ENCODE assay signal across 9 mouse cellular contexts in genomic region chr3:121535813-121536504, GRCm38 (mm10). TPM values are rescaled to one million over a fixed set of nuclear protein-coding genes. Genes with fewer than 3 reads are reported as not detected.
DNase-seq lines count a peak whose midpoint lies in the region; ATAC-seq and TF ChIP-seq lines count a peak whose summit lies in the region.
"Had no signal": no experiment of that assay in that cellular context is flagged by ENCODE, and none has a peak within 500 bp of the region (broad histone marks: within the 10 kb centered on the region; RNA-seq: fewer than 3 reads in every experiment).

No protein-coding gene starts in this region.

- no peak for ATAC-seq in intestine, embryonic 14.5 days (replicated peaks; ENCODE audit: low FRiP score, low TSS enrichment, low read depth)
- no peak for ATAC-seq in intestine, embryonic 15.5 days

- H3K4me2 ChIP-seq in intestine, embryonic 14.5 days (ENCODE audit: low read length): no peak overlapping the region
- no peak overlapping the region for H3K4me2 ChIP-seq in intestine, embryonic 15.5 days (replicated peaks)
- H3K4me2 ChIP-seq in CH12.LX (ENCODE audit: insufficient read depth, low read depth, poor library complexity, severe bottlenecking): no peak overlapping the region
- H3K4me2 ChIP-seq: liver, embryonic 15.5 days had no signal

- DNase-seq in intestine, embryonic 14.5 days (ENCODE audit: low spot score): peak; percentile 83
- DNase-seq in CH12.LX (ENCODE audit: extremely low read depth): peak; percentile 49
- peak; percentile 37 for DNase-seq in adrenal gland, postnatal 25 days
- DNase-seq in embryonic facial prominence, embryonic 10.5 days (ENCODE audit: low spot score): peak; percentile 69
- DNase-seq in left cerebral cortex, postnatal 25 days (ENCODE audit: low spot score in 2 of 2): peak; percentile 41 to 55
- DNase-seq in right cerebral cortex, adult 18-20 months: peak; percentile 24
- DNase-seq in urinary bladder, postnatal 4 days (ENCODE audit: low spot score in 2 of 2): no peak

- no peak for TF ChIP-seq POLR2A in CH12.LX (IDR thresholded peaks at IDR 0.05; ENCODE audit: low read depth, low read length)

- peak; percentile 83 to 91 for TF ChIP-seq CTCF in CH12.LX (conservative IDR thresholded peaks at IDR 0.05 in 1 of 2, IDR thresholded peaks at IDR 0.05 in 1 of 2; ENCODE audit: low read depth in 2 of 2, low read length in 2 of 2)

- no peaks in the 10 kb centered on the region for H3K9me3 ChIP-seq in intestine, embryonic 14.5 days (ENCODE audit: control insufficient read depth, low read length)
- no peaks in the 10 kb centered on the region for H3K9me3 ChIP-seq in intestine, embryonic 15.5 days
- H3K9me3 ChIP-seq in CH12.LX (replicated peaks; ENCODE audit: low read length): no peaks in the 10 kb centered on the region
- no peaks in the 10 kb centered on the region for H3K9me3 ChIP-seq in embryonic facial prominence, embryonic 10.5 days
- H3K9me3 ChIP-seq: liver, embryonic 15.5 days had no signal

- H3K36me3 ChIP-seq in intestine, embryonic 14.5 days (ENCODE audit: control insufficient read depth, insufficient read depth, low read length): no peaks in the 10 kb centered on the region
- no peaks in the 10 kb centered on the region for H3K36me3 ChIP-seq in intestine, embryonic 15.5 days
- H3K36me3 ChIP-seq in CH12.LX (replicated peaks in 1 of 2; ENCODE audit: control insufficient read depth in 1 of 2, insufficient read depth in 1 of 2, low read length in 1 of 2): no peaks in the 10 kb centered on the region
- no peaks in the 10 kb centered on the region for H3K36me3 ChIP-seq in embryonic facial prominence, embryonic 10.5 days (replicated peaks)
- H3K36me3 ChIP-seq: liver, embryonic 15.5 days had no signal

- no peaks in the 10 kb centered on the region for H3K27me3 ChIP-seq in intestine, embryonic 14.5 days (replicated peaks; ENCODE audit: control insufficient read depth, insufficient read depth, low read length)
- no peaks in the 10 kb centered on the region for H3K27me3 ChIP-seq in intestine, embryonic 15.5 days (replicated peaks)
- no peaks in the 10 kb centered on the region for H3K27me3 ChIP-seq in CH12.LX (replicated peaks)
- peaks cover 43% of the 10 kb centered on the region for H3K27me3 ChIP-seq in embryonic facial prominence, embryonic 10.5 days (replicated peaks; ENCODE audit: low read depth, poor library complexity, severe bottlenecking)

- in situ Hi-C loops in CH12.LX (cut with MboI; ENCODE audit: low pct_ligation_motif_present, low pct_unique_long_range_greater_than_20kb, low sequenced_read_pairs): loop anchor here (25.0 kb wide), 1 partner anchor 601 kb away; no protein-coding TSS in a partner anchor

- dilution Hi-C loops in CH12.LX (cut with MboI; ENCODE audit: extremely low pct_ligation_motif_present, extremely low pct_unique_long_range_greater_than_20kb, low sequenced_read_pairs): no loop called here

- no peak for TF ChIP-seq EP300 in CH12.LX (IDR thresholded peaks at IDR 0.05; ENCODE audit: low read length)

- WGBS in intestine, embryonic 14.5 days: 87% methylated on average over 3 of the region's 3 CpGs
- WGBS in intestine, embryonic 15.5 days: 89% methylated on average over 3 of the region's 3 CpGs
- 85% methylated on average over 3 of the region's 3 CpGs for WGBS in embryonic facial prominence, embryonic 10.5 days

- H3K79me2 ChIP-seq in CH12.LX (replicated peaks; ENCODE audit: control insufficient read depth, extremely low read depth, insufficient read depth, poor library complexity, severe bottlenecking): no peaks in the 10 kb centered on the region

- no peak overlapping the region for H3K9ac ChIP-seq in intestine, embryonic 14.5 days (ENCODE audit: low read length)
- H3K9ac ChIP-seq in intestine, embryonic 15.5 days: no peak overlapping the region
- H3K9ac ChIP-seq in CH12.LX (ENCODE audit: insufficient read depth, low read depth): no peak overlapping the region
- H3K9ac ChIP-seq: liver, embryonic 15.5 days had no signal

- intact Hi-C loops in left cerebral cortex, postnatal 25 days (cut with DNase I): loop anchor here (2.0 to 10.0 kb wide), 3 partner anchors 227 to 339 kb away; no protein-coding TSS in a partner anchor

- peak; percentile 88 for TF ChIP-seq RAD21 in CH12.LX (IDR thresholded peaks at IDR 0.05; ENCODE audit: low read depth, low read length)

- no peak overlapping the region for H3K4me3 ChIP-seq in intestine, embryonic 14.5 days (ENCODE audit: low read depth, low read length)
- H3K4me3 ChIP-seq in intestine, embryonic 15.5 days (replicated peaks): no peak overlapping the region
- no peak overlapping the region for H3K4me3 ChIP-seq in CH12.LX (replicated peaks in 1 of 3; ENCODE audit: low read depth in 2 of 3, low read length in 2 of 3, poor library complexity in 1 of 3)
- H3K4me3 ChIP-seq in embryonic facial prominence, embryonic 10.5 days: no peak overlapping the region
- H3K4me3 ChIP-seq: liver, embryonic 15.5 days had no signal

- H3K27ac ChIP-seq in intestine, embryonic 14.5 days (ENCODE audit: low read depth): no peak overlapping the region
- H3K27ac ChIP-seq in intestine, embryonic 15.5 days: no peak overlapping the region
- H3K27ac ChIP-seq in CH12.LX (ENCODE audit: insufficient read depth, low read depth): no peak overlapping the region
- H3K27ac ChIP-seq in embryonic facial prominence, embryonic 10.5 days (replicated peaks): no peak overlapping the region
- H3K27ac ChIP-seq: liver, embryonic 15.5 days had no signal

- H3K4me1 ChIP-seq in intestine, embryonic 14.5 days (replicated peaks; ENCODE audit: control insufficient read depth, insufficient read depth, low read length): peaks cover 27% of the 10 kb centered on the region
- peaks cover 15% of the 10 kb centered on the region for H3K4me1 ChIP-seq in intestine, embryonic 15.5 days (replicated peaks)
- H3K4me1 ChIP-seq in CH12.LX (ENCODE audit: control insufficient read depth in 1 of 2, insufficient read depth in 2 of 2): peaks cover 0 to 7% of the 10 kb centered on the region in 2 experiments; a peak in 2 of 4 replicates
- peaks cover 33% of the 10 kb centered on the region for H3K4me1 ChIP-seq in embryonic facial prominence, embryonic 10.5 days

TF ChIP-seq in CH12.LX, 34 proteins besides CTCF, POLR2A, EP300 and RAD21:
- TF ChIP-seq MAZ (IDR thresholded peaks at IDR 0.05; ENCODE audit: low read depth, low read length) (no peak), IRF4 (IDR thresholded peaks at IDR 0.05; ENCODE audit: low read depth, low read length) (0 out of 2 replicates have a peak, but pooled peaks have one; percentile 24), BHLHE40 (IDR thresholded peaks at IDR 0.05; ENCODE audit: low read depth, low read length) (no peak), MEF2A (IDR thresholded peaks at IDR 0.05; ENCODE audit: borderline replicate concordance, low read depth, low read length) (no peak), RCOR1 (conservative IDR thresholded peaks at IDR 0.05; ENCODE audit: low read depth, low read length) (no peak), TCF12 (IDR thresholded peaks at IDR 0.05; ENCODE audit: low read depth, low read length) (no peak), POLR2AphosphoS2 (IDR thresholded peaks at IDR 0.05; ENCODE audit: low read depth, low read length) (no peak), ZC3H11A (IDR thresholded peaks at IDR 0.05; ENCODE audit: low read depth, low read length) (peak; percentile 42; the same call in 1 of the 2 replicates), MYC (IDR thresholded peaks at IDR 0.05; ENCODE audit: low read depth, low read length) (no peak), TBP (conservative IDR thresholded peaks at IDR 0.05; ENCODE audit: low read depth, low read length) (no peak), ZKSCAN1 (IDR thresholded peaks at IDR 0.05; ENCODE audit: borderline replicate concordance, low read depth, low read length) (no peak), SIN3A (IDR thresholded peaks at IDR 0.05; ENCODE audit: low read length) (no peak), E2F4 (IDR thresholded peaks at IDR 0.05; ENCODE audit: insufficient replicate concordance, low read depth, low read length) (no peak), MAX (IDR thresholded peaks at IDR 0.05; ENCODE audit: low read length) (no peak), JUND (conservative IDR thresholded peaks at IDR 0.05; ENCODE audit: low read depth, low read length) (no peak), MXI1 (IDR thresholded peaks at IDR 0.05; ENCODE audit: low read depth, low read length) (no peak), UBTF (IDR thresholded peaks at IDR 0.05; ENCODE audit: low read depth, low read length) (no peak), SMC3 (IDR thresholded peaks at IDR 0.05; ENCODE audit: low read depth, low read length) (peak; percentile 86), ZNF384 (IDR thresholded peaks at IDR 0.05; ENCODE audit: low read depth, low read length) (peak; percentile 76)
TF ChIP-seq in CH12.LX: peak in this region for 4.

RNA-seq across cellular contexts. Expression of gene Slc44a3, which starts 3.8 kb away (rescaled TPM):
- polyA plus RNA-seq in intestine, embryonic 14.5 days (2014; fragmentation: Nextera tagmentation; extraction: Ambion mirVana): 29.6 and 34.4 TPM in 2 replicates
- polyA plus RNA-seq in intestine, embryonic 15.5 days (2015; fragmentation: Nextera tagmentation; extraction: Ambion mirVana): 42.5 and 45.3 TPM in 2 replicates
- total RNA-seq in CH12.LX (2012; rRNA removed) (not detected in 2 replicates), CH12.LX (2014; rRNA removed) (not detected in 2 replicates)
- not detected in 2 replicates for polyA plus RNA-seq in CH12.LX (2012; ENCODE audit: insufficient read length, low read depth)
- total RNA-seq in adrenal gland, postnatal 25 days (2021): 24.0 and 25.1 TPM in 2 replicates
- 0.83 and 1.6 TPM in 2 replicates for polyA plus RNA-seq in embryonic facial prominence, embryonic 10.5 days (2016; fragmentation: Nextera tagmentation; extraction: Ambion mirVana)
- total RNA-seq in left cerebral cortex, postnatal 25 days (2021): not detected

Comparison
In these comparisons a context has a peak if more than half of its experiments do, and no peak if none do; other contexts are left out.
1. DNase-seq: peak in intestine, embryonic 14.5 days (single experiment), CH12.LX (single experiment), adrenal gland, postnatal 25 days (single experiment), embryonic facial prominence, embryonic 10.5 days (single experiment), left cerebral cortex, postnatal 25 days (2 of 2) and right cerebral cortex, adult 18-20 months (single experiment); none in urinary bladder, postnatal 4 days (0 of 2).
2. RNA of gene Slc44a3, which starts 3.8 kb away (polyA plus RNA-seq): 42.5 to 45.3 TPM in intestine, embryonic 15.5 days and 29.6 to 34.4 TPM in intestine, embryonic 14.5 days; 0.83 to 1.6 TPM in embryonic facial prominence, embryonic 10.5 days and not detected in CH12.LX; every median in the first group is over 10 times any median in the second.